Mouse (Mus musculus): Measurements from ENCODE around the gene Fstl4. TPM values are rescaled to one million over a fixed set of nuclear protein-coding genes. Genes with fewer than 3 reads are reported as not detected.

Fstl4 gene
- total RNA-seq, 2 experiments from 2014 or later = 1.0 to 1.4 TPM

DNA sequence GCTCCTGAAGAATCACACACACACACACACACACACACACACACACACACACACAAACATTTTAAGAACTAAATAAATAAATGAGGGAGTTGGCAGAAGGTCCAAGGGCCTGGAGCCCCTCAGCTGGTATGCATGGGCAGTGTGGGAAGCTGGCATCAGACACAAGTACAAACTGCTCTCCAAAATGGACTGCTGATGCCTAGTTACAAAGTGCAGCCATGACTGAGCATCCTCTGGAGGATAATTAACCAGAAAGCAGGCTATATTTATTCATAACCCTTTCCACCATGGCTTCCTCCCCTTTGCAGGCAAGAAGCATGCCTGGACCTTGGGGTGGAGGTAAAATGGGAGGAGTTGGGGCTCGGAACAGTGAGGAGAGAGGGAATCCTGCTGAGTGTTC lies 356.8 kb downstream of the Fstl4 start:
- DNase-seq (ENCODE audit: low spot score in 2 of 2) = no peak

DNA sequence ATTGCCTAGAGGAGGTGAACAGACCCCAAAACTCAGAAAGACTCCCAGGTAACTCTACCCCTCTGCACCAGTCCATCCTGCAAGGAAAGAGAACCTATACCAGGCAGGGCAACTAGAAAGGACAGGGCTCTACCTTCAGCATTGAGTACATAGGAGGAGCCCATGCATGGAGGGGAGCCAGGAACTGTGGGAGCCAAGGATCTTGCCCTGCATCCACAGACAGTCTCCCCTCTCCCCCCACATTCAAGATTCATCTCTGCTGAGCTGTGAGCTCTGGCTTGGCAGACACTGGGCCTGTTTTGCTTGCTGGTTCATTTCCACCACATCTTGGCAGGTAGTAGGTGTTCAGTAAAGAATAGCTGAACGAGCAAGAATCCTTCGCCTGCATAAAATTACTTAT lies 360.4 kb downstream of the Fstl4 start:
- DNase-seq (ENCODE audit: low spot score in 2 of 2) = no peak

DNA sequence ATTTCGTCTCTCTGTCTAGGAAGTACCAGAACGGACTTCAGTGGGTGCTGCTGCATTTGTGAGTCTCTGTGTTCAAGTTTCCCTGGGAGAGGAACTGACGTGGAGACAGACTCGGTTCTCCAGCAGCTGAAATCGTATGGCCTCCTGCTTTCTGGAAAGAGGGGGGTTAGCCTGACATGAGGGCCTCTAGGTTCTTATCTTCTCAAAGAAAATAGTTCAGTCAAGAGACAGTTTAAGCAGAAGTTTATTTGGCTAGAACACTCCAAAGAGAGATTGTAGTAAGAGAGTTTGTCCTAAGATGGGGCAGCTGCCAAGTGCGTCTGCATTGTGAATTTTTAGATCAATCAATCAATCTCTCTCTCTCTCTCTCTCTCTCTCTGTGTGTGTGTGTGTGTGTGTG lies 362.2 kb downstream of the Fstl4 start:
- DNase-seq (ENCODE audit: low spot score in 2 of 2) = no peak

DNA sequence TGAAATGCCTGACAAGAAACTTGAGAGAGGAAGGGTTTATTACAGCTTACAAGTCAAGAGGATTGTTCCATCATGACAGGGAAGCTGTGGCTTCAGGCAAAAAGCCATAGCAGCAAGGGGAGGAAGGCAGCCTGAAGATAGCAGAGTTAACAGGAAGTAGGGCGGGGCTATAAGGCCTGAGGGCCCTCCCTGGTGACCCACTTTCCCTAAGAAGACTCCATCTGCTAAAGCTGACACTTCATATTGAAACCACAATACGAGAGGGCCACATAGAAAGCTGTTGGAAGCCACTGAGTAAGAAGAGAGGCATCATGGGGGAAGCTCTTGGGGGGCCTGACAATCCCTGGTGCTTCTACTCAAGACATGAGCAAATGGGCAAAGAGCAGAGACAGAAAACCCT lies 364.2 kb downstream of the Fstl4 start:
- DNase-seq (ENCODE audit: low spot score in 2 of 2) = no peak

DNA sequence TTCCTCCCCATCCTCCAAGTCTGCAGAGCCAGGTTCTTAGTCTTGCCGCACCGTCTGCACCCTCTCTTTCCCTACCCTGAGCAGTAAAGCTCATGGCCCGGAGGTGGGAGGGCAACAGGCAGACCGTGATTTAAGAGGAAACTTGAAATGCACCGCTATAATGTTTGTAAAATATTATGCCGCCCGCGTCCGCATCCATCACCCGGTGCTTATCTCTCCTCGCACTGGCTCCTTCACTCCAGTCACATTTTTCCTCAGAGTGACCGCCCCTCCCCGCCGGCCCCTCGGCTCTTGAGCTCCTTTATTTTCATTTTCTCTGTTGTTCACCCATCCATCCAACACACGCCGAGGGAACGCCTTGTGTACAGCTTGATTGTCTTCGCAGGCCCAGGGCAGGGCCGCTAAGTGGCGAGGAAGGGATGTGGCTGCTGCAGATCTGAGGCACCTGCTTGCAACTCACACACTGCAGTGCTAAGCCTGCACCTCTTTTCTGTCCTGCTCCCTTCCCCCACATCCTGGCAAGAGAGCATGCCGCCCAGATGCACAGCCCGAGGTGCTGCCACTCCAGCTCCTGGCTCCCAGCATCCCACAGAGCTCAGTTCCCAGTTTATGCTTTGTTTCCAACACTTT lies 368.1 kb downstream of the Fstl4 start:
- no peak for DNase-seq (ENCODE audit: low spot score in 2 of 2)

DNA sequence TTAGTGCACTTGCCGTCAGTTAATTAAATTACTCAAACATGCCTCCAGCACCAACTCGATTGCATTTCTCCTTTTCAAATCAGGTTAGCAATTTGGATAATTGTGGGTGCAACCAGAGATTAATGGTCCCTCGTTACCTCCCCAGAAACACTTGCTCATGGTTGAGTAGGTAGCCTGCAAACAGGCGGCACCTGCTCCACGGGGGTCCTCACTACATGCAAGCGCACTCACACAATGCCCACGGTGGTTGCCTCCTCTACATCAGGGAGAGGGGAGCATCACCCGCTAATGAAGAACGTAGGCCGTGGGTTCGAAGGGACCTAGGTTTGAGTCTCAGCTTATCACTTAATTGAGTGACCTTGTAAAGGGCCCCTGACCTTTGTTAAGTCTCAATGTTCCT lies 371.9 kb downstream of the Fstl4 start:
- no peak for DNase-seq (ENCODE audit: low spot score in 2 of 2)

DNA sequence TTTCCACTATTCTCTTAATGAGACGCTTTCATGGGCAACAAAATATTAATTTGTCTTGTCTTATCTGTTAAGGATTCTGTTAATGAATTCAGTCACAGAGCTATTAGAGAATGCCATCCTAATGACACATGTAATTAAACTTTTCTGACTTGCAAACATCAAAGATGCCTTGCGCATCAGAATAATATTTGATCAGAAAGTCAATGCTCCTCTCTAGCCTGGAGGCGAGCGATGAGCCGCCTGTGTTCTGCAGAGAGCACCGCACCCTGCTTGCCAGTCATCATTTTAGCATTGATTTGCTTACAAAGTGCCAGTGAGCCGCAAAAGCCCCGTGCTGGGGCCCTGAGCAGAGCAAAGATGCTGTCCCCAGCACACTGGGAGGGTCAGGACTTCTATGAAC lies 372.9 kb downstream of the Fstl4 start:
- no peak for DNase-seq (ENCODE audit: low spot score in 2 of 2)

DNA sequence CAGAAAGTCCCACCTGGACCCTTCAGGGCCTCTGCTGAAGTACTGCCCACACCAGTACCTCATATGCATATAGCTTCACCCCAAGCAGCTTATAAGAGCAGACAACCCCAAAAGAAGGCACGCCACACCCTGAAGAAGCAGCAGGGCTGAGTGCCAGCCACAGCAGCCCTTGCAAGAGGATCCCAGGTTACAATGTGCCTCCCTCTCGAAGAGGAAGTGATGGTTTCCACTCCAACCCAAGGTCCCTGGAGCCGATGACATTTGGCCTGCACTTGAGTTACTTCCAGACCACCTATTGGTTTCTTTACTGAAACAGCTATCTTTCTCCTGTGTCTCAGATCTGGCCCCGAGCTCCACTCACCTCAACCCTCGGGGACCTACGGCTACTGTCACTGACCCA lies 373.8 kb downstream of the Fstl4 start:
- DNase-seq (ENCODE audit: low spot score in 2 of 2) = no peak

DNA sequence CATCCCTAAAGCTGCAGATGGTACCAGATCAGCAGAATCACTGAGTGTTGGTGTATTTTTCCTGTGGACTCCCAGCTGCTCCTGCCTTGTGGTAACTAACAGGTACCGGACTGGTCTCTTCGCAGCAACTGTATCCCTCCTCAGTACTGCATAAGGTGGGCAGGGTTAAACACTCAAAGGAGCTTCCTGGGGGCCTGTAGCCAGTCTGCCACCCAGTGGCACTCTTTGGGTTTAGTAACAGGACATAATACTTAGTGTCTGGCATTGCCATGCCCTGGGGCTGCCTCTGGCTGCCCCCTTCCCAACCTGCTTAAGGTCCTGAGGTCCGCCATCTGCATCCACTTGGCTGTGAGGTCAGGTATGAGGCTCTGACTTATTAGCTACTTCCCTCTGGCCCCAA lies 375.2 kb downstream of the Fstl4 start:
- no peak for DNase-seq (ENCODE audit: low spot score in 2 of 2)

DNA sequence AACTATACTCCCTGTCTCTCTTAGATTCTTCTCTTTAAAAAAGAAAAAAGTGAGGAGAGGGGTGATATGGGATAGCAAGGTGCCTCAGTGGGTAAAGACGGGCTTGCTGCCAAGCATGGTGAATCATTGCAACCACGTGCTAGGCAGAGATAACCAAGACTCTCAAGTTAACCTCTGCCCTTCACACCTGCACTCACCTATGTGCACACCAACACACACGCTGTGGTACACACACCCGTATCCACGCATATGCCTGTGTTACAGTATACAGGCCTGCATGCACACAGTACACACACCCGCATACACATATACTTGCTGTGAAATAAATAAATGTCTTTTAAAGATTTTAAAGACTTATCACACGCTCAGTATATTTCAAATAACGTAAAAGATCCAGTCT lies 375.8 kb downstream of the Fstl4 start:
- DNase-seq (ENCODE audit: low spot score in 2 of 2) = no peak

DNA sequence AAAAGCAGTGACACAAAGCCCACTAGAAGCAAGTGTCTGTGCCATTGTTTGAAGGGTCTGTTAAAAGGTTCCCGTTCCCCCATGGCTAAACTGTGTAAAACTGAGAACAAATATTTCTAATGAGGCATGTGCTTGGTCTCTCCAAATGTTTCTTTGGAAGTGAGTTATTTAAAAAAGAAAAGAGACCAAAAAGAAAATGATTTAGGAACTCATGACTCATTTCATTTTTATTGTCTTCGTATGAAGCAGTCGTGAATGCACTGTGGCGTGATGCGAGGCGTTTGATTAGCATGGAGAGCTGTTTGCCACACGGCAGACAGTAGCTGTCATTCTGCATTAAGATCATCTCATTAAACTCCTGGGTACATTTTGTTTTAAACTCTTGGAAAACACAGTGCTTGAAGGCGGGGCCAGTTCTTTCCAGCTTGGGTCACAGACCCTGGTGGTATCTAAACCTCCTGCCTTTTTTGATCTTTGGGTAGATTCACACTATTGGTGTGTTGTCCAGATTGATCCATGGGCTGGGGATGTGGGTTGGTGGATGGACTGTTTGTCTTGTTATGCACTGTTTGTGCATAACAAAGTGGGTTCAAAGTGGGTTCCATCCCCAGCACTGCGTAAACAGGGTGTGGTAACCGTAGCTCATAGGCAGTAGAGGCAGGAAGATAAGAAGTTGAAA lies 376.4 kb downstream of the Fstl4 start:
- DNase-seq (ENCODE audit: low spot score in 2 of 2) = no peak

DNA sequence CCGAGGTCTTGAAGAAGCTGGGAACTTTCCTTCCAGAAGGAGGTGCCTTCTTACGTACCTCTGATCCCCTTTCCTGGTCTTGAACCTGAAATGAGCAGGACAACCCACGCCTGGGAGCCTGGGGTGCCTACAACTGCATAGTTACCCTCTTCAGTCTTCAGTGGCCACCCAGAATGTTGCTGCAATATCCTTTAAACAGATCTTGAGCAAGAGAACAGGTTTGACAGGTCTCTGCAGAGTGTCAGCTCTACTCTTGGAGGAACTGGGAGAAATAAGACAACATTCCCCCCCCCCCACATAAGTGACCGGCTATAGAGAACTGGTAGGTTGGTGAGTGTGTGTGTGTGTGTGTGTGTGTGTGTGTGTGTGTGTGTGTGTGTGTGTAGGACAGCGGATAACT lies 379.1 kb downstream of the Fstl4 start:
- no peak for DNase-seq (ENCODE audit: low spot score in 2 of 2)

DNA sequence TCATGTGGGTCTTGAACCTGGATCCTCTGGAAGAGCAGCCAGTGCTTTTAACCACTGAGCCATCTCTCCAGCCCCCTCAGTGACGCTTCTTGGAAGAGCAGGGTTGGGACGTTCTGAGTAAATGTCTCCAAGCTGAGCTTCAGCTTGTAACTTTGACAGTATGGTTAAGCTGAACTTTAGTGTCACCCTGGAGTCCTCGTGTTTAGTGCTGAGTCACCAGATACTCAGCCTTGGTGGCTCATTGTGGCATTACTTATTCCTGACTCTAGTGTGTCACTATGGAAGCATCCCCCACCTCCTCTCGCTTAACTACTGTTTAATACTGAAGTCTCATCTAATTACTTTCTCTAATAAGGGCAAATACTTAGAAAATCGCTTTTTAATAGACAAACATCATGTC lies 380.1 kb downstream of the Fstl4 start:
- no peak for DNase-seq (ENCODE audit: low spot score in 2 of 2)

DNA sequence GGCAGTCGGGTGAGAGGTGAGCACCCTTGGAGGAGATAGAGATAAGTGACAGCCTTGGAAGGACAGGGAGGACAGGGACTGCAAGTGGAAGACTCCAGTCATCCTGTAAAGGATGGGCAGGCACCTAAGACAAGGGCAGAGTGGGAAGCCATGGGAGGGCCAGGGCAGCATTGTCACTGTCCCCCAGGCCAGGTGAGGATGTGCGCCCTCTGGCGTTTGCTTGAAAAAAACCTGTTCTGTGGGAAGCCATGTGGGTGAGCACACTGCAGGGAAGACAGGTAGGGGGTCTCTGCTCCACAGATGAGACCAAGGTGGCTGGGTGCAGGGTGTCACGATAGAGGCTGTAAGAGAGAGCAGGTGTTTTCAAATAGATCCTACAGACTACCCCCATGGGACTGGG lies 381.9 kb downstream of the Fstl4 start:
- DNase-seq (ENCODE audit: low spot score in 2 of 2) = peak in 1 of 2 experiments; percentile 22

DNA sequence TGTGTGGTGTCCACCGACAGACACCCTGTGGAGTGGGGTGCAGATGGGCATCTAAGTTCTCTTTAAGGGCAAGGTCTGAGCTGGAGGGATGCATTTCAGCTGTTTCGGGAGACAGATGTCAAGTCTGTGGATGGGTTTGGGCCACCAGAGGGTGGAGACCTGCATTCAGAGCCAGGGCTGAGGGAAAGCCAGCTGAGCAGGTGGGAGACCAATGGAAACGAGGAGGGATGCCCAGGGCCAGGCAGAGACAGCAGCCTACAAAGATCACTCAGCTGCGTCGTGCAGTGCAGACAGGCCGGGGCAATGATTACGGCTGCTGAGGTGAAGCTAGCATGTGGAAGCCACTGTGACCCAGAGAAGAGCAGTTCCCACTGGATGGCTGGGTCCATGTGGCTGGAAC lies 392.0 kb downstream of the Fstl4 start:
- DNase-seq (ENCODE audit: low spot score in 2 of 2) = no peak

DNA sequence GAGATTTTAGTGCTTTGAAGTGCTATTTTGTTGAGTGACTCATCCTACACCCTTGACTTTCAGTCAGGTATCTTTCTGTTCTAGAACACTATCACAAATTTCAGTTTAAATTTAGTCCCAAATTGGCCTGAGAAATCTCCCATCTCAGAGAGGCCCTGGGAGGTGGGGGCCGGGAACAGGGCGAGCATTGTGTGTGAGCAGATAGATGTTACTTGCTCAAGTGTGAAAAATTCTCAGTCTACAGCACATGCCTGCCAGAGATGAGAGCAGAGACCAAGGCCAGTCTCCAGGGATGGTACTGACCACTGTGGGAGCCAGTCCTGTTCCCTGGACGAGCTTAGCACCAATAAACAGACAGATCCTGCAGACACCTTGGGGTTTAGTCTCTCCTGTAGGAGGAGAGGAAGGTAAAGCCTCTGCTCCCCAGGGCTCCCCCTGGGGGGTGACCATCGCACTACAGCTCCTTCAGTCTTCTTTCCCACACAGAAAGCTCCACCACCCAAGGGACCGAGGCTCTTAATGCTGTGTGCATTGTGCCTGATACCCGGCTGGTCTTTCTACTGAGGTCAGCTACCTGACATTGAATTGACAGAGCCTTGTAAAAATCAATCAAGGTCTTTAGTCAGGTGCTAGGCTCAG lies 393.3 kb downstream of the Fstl4 start:
- DNase-seq (ENCODE audit: low spot score in 2 of 2) = no peak

DNA sequence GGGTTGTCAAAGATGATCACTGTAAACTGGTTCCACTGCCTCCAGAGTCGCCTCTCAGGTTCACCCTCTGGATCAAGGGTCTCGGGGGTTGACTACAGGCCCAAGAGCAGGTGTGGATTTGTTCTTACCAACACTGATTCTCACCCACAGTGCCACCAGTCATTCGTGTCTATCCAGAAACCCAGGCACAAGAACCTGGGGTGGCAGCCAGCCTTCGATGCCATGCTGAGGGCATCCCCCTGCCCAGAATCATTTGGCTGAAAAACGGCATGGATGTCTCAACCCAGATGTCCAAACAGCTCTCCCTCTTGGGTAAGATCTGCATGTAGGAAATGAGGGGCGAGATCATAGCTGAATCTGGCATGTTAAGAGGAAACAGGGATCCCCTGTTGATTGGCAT lies 398.0 kb downstream of the Fstl4 start:
- no peak for DNase-seq (ENCODE audit: low spot score in 2 of 2)

DNA sequence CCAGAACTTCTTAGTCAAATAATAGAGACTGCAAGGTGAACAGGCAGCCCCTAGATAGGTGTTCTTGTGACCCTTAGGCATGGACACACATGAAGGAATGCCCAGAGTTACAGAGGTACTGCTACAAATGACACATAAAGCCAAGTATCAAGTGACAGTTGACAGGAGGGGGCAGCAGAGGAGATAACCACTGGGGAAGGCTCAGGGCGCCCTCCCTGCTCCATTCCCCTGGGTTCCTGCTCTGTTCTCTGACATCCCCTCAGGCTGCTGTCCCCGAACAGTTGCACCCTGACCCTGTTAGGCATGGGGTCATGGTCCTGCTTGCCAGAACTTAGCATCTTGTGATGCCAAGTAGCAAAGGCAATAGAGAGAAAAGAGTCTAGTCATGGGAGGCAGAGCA lies 402.0 kb downstream of the Fstl4 start:
- no peak for DNase-seq (ENCODE audit: low spot score in 2 of 2)

DNA sequence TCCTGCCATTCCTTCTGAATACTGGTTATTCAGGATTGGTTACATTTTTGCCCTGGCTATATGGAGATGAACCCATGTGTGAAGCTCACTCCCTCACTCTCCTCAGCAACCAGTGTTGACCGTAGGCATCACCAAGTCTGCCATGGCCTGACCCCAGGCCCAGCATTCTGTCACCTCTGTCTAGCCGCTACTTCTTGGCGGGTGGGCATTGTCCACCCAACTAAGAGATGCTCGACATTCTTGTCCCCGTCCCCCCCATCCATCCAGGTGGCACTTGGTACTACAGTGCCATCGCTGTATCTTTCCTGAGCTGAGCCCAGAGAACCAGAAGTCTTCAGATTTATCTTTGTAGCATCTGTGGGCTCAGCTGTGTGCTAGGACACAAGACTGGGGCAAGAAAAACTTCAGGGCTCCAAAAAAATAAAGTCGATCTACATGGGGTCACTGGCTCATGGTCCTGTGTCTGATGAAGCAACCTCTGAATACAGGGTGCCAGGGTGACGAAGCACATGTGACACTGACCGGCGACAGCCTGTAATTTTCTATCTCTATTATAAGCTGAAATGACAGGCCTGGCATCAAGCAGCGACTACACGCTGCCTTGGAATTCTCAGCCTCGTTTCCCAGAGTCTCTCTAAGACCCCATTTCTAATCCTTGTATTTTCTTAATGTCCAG lies 417.9 kb downstream of the Fstl4 start:
- DNase-seq (ENCODE audit: low spot score in 2 of 2) = no peak

DNA sequence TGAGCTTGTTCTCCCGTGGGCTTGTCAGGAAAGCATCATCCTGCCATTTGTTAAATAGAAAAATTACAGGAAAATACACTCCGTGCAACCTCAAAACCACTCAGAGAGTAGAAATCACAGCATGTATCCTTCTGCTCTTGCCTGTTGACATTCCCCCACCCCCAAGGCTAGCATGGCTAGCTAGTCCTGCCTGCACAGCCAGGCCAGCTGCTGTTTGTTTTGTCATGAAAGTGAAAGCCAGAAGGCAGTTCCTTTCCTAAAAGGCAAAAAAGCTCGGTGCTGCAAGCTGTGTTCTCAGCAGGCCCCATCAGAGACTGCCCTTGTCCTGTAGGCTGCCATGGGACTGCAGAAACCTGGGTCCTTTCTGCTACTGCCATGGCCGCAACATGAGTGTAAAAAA lies 418.4 kb downstream of the Fstl4 start:
- DNase-seq (ENCODE audit: low spot score in 2 of 2) = no peak

DNA sequence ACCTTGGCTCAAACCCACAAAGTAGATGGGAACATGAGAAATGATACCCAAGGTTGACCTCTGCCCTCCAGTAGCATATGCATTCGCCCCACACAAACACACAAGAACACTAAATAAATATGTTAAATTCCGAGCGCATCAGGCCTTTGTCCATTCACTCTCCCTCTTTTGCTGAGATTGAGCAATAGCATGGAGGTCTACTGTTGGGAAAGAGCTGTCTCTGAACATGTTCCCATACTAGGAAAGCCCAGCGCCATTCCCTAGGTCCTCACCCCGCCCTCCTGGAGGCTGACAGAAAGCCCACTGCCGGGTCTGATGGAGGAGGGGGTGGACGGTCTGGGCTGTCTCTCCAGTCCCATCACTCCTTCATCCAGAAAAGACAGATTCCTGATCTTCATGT lies 419.6 kb downstream of the Fstl4 start:
- DNase-seq (ENCODE audit: low spot score in 2 of 2) = no peak

DNA sequence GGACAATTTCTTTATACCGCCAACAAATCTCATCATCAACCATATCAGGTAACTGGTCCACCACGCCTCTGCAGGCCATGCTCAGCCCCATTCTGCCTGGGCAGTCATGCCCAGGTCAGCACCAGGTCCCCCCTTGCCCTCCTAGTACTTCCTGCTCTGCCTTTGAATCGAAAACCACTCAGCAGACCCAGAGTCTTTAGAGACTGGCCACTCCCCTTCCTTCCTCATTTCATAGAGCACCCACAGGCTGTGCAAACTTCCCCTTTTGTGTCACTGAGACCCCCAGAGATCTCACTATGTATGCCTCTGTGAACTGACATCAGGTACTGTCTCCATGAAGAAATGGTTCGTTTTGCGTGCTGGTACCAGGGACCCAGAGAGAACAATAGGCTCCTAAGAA lies 420.3 kb downstream of the Fstl4 start:
- DNase-seq (ENCODE audit: low spot score in 2 of 2) = no peak
